In the genomic region with DNA sequence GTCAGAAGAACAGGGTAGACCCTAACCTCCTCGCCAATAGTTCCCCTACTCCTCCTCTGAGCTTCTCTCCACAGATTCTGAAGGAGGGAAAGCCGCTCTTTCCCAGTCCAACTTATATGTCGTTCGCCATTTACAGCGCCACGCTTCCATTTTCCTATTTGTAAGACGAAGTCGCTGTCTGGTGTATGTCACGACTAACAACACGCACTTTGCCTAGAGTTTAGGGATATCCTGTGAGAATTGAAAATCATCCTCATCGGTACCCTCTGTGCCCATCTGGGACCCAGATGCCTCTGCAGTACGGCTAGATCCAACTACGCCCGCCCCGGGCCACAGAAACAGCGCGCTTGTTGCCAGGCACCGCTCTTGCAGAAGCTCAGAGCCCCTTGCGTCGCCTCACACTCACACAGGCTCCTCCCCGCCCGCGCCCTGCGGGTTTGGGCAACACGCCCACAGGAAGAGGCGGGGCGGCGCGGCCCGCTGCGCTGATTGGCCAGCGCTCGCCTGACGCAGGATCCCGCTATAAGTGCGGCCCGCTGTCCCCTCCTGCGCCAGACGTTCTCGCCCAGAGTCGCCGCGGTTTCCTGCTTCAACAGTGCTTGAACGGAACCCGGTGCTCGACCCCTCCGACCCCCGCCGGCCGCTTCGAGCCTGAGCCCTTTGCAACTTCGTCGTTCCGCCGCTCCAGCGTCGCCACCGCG, we compare ENCODE assay signal across 7 mouse cellular contexts. TPM values are rescaled to one million over a fixed set of nuclear protein-coding genes. Genes with fewer than 3 reads are reported as not detected.
DNase-seq lines count a peak whose midpoint lies in the region; ATAC-seq and TF ChIP-seq lines count a peak whose summit lies in the region.

No protein-coding gene starts in this region.

- DNase-seq in adrenal gland, adult 8-10 months, result peak; percentile 95
- peak; percentile 94 for DNase-seq in embryo, embryonic 9.5 days (ENCODE audit: extremely low spot score)
- DNase-seq in gonadal fat pad, adult 2 months (ENCODE audit: low read depth), result peak; percentile 45
- peak; percentile 97 for DNase-seq in left cerebral cortex, postnatal 4 days

- peak; percentile 96 for ATAC-seq in intestine, postnatal 0 days
- peak; percentile 99 for ATAC-seq in midbrain, embryonic 12.5 days (ENCODE audit: low FRiP score, low read depth)

- no peaks in the 10 kb centered on the region for H3K27me3 ChIP-seq in intestine, postnatal 0 days (replicated peaks; ENCODE audit: control insufficient read depth, insufficient read depth, low read length)
- no peaks in the 10 kb centered on the region for H3K27me3 ChIP-seq in midbrain, embryonic 12.5 days
- H3K27me3 ChIP-seq in small intestine, adult 2 months (ENCODE audit: control insufficient read depth, insufficient read depth, low read length), result no peaks in the 10 kb centered on the region

- peak overlapping the region; percentile 99 for H3K4me3 ChIP-seq in intestine, postnatal 0 days (ENCODE audit: low read depth, low read length)
- H3K4me3 ChIP-seq in midbrain, embryonic 12.5 days, result peak overlapping the region; percentile 91
- peak overlapping the region; percentile 89 for H3K4me3 ChIP-seq in small intestine, adult 2 months (ENCODE audit: low read depth, low read length)

- H3K27ac ChIP-seq in intestine, postnatal 0 days (ENCODE audit: low read depth, low read length), result peak overlapping the region; percentile 99
- H3K27ac ChIP-seq in midbrain, embryonic 12.5 days (replicated peaks), result peak overlapping the region; percentile 93
- H3K27ac ChIP-seq in small intestine, adult 2 months (ENCODE audit: insufficient read depth, low read depth, low read length), result peak overlapping the region; percentile 100

- peak; percentile 98 for TF ChIP-seq POLR2A in small intestine, adult 2 months (IDR thresholded peaks at IDR 0.05; ENCODE audit: low read depth, low read length)

- H3K4me1 ChIP-seq in intestine, postnatal 0 days (replicated peaks; ENCODE audit: control insufficient read depth, insufficient read depth, low read length), result peaks cover 13% of the 10 kb centered on the region
- peaks cover 19% of the 10 kb centered on the region for H3K4me1 ChIP-seq in midbrain, embryonic 12.5 days
- H3K4me1 ChIP-seq in small intestine, adult 2 months (ENCODE audit: control insufficient read depth, insufficient read depth, insufficient read length, low read length), result peaks cover 23% of the 10 kb centered on the region

- under 1% methylated on average over 59 of the region's 59 CpGs for WGBS in intestine, postnatal 0 days
- under 1% methylated on average over 59 of the region's 59 CpGs for WGBS in midbrain, embryonic 12.5 days
- WGBS in small intestine, adult 2 months, result under 1% methylated on average over 58 of the region's 59 CpGs

- peak overlapping the region; percentile 98 for H3K9ac ChIP-seq in intestine, postnatal 0 days (ENCODE audit: low read depth, low read length)
- peak overlapping the region; percentile 88 for H3K9ac ChIP-seq in midbrain, embryonic 12.5 days (replicated peaks)

- intact Hi-C loops in left cerebral cortex, postnatal 4 days (cut with DNase I), result no loop called here

- peak; percentile 22; the same call in 1 of the 2 replicates for TF ChIP-seq CTCF in intestine, postnatal 0 days (IDR thresholded peaks at IDR 0.05; ENCODE audit: low read depth)
- no peak; the same call in 1 of the 2 replicates for TF ChIP-seq CTCF in small intestine, adult 2 months (IDR thresholded peaks at IDR 0.05; ENCODE audit: extremely low read depth, insufficient read length, insufficient replicate concordance, low read depth, low read length)

- H3K9me3 ChIP-seq in intestine, postnatal 0 days (ENCODE audit: control insufficient read depth), result no peaks in the 10 kb centered on the region
- H3K9me3 ChIP-seq in midbrain, embryonic 12.5 days, result no peaks in the 10 kb centered on the region

- H3K36me3 ChIP-seq in intestine, postnatal 0 days (ENCODE audit: control insufficient read depth, insufficient read depth), result peaks cover 21% of the 10 kb centered on the region
- peaks cover 23% of the 10 kb centered on the region for H3K36me3 ChIP-seq in midbrain, embryonic 12.5 days
- H3K36me3 ChIP-seq in small intestine, adult 2 months (ENCODE audit: control insufficient read depth, insufficient read depth, low read length), result peaks cover 22% of the 10 kb centered on the region

- H3K4me2 ChIP-seq in intestine, postnatal 0 days (replicated peaks; ENCODE audit: low read depth), result peak overlapping the region; percentile 74
- H3K4me2 ChIP-seq in midbrain, embryonic 12.5 days (replicated peaks), result peak overlapping the region; percentile 79

RNA-seq across cellular contexts. Expression of a gene that starts 1.9 kb away (rescaled TPM):
- total RNA-seq in adrenal gland, adult 8-10 months (2022), result 1,000 to 10,000 TPM; 2,860 to 3,469 (median 3,019) TPM
- 2,066 and 2,440 TPM in 2 replicates for polyA plus RNA-seq in gonadal fat pad, adult 2 months (2012; rRNA removed)
- 6,780 and 7,050 TPM in 2 replicates for polyA plus RNA-seq in intestine, postnatal 0 days (2015; fragmentation: Nextera tagmentation; extraction: Ambion mirVana)
- total RNA-seq in left cerebral cortex, postnatal 4 days (2021), result 1,000 to 10,000 TPM; 1,213 to 1,248 TPM
- polyA plus RNA-seq in midbrain, embryonic 12.5 days (2016; fragmentation: Nextera tagmentation; extraction: Ambion mirVana), result 1,351 and 1,421 TPM in 2 replicates
- polyA plus RNA-seq in small intestine, adult 2 months (2012; rRNA removed), result 9,432 and 18,582 TPM in 2 replicates

RNA-seq across cellular contexts. Expression of a gene that starts 19.1 kb away (rescaled TPM):
- 1 to 10 TPM in 1 of 4 experiments, under 1 TPM in 3; 0.15 to 1.0 (median 0.44) TPM for total RNA-seq in adrenal gland, adult 8-10 months (2022)
- 2.0 and 2.7 TPM in 2 replicates for polyA plus RNA-seq in gonadal fat pad, adult 2 months (2012; rRNA removed)
- 0.61 and 0.89 TPM in 2 replicates for polyA plus RNA-seq in intestine, postnatal 0 days (2015; fragmentation: Nextera tagmentation; extraction: Ambion mirVana)
- 1 to 10 TPM; 1.7 to 2.1 TPM for total RNA-seq in left cerebral cortex, postnatal 4 days (2021)
- polyA plus RNA-seq in midbrain, embryonic 12.5 days (2016; fragmentation: Nextera tagmentation; extraction: Ambion mirVana), result 1.1 TPM in 2 replicates
- polyA plus RNA-seq in small intestine, adult 2 months (2012; rRNA removed), result 0.09 and 0.18 TPM in 2 replicates

RNA-seq across cellular contexts. Expression of a gene that starts 19.2 kb away (rescaled TPM):
- total RNA-seq in adrenal gland, adult 8-10 months (2022), result 10 to 100 TPM in 2 of 4 experiments, 1 to 10 TPM in 2; 6.5 to 13.3 (median 9.5) TPM
- polyA plus RNA-seq in gonadal fat pad, adult 2 months (2012; rRNA removed), result 28.9 and 31.0 TPM in 2 replicates
- polyA plus RNA-seq in intestine, postnatal 0 days (2015; fragmentation: Nextera tagmentation; extraction: Ambion mirVana), result 63.6 and 65.8 TPM in 2 replicates
- 10 to 100 TPM; 12.9 to 14.9 TPM for total RNA-seq in left cerebral cortex, postnatal 4 days (2021)
- polyA plus RNA-seq in midbrain, embryonic 12.5 days (2016; fragmentation: Nextera tagmentation; extraction: Ambion mirVana), result 28.2 and 34.2 TPM in 2 replicates
- polyA plus RNA-seq in small intestine, adult 2 months (2012; rRNA removed), result 4.1 and 4.3 TPM in 2 replicates

RNA-seq across cellular contexts. Expression of a gene that starts 59.1 kb away (rescaled TPM):
- total RNA-seq in adrenal gland, adult 8-10 months (2022), result 10 to 100 TPM in 3 of 4 experiments, 1 to 10 TPM in 1; 9.9 to 55.1 (median 22.0) TPM
- 317 and 687 TPM in 2 replicates for polyA plus RNA-seq in gonadal fat pad, adult 2 months (2012; rRNA removed)
- polyA plus RNA-seq in intestine, postnatal 0 days (2015; fragmentation: Nextera tagmentation; extraction: Ambion mirVana), result 4.7 and 4.8 TPM in 2 replicates
- total RNA-seq in left cerebral cortex, postnatal 4 days (2021), result 10 to 100 TPM; 52.8 to 60.4 TPM
- 9.6 and 10.7 TPM in 2 replicates for polyA plus RNA-seq in midbrain, embryonic 12.5 days (2016; fragmentation: Nextera tagmentation; extraction: Ambion mirVana)
- 7.6 and 18.9 TPM in 2 replicates for polyA plus RNA-seq in small intestine, adult 2 months (2012; rRNA removed)

Comparison
In these comparisons a context has a peak if more than half of its experiments do, and no peak if none do; other contexts are left out.
1. Peak in every context shown above with its lines: DNase-seq, ATAC-seq, H3K4me3 ChIP-seq and H3K27ac ChIP-seq.
2. DNase-seq: peak in every context shown above with its lines; median percentile 97 in left cerebral cortex, postnatal 4 days; 95 in adrenal gland, adult 8-10 months; 94 in embryo, embryonic 9.5 days; 45 in gonadal fat pad, adult 2 months.